Mouse (Mus musculus): Measurements from ENCODE around the gene Prrc2a.

The Prrc2a gene

GRCm38 (mm10) chr17:35189186-35189585 lies 24.5 kb upstream of the Prrc2a start:
- no peak for DNase-seq

GRCm38 (mm10) chr17:35187959-35188610 lies 23.4 kb upstream of the Prrc2a start, which contains the start of gene Lst1:
TSS of gene Lst1 (minus strand) at chr17:35188439.
- no peak for DNase-seq

GRCm38 (mm10) chr17:35187345-35187744 lies 22.6 kb upstream of the Prrc2a start:
- no peak for DNase-seq

GRCm38 (mm10) chr17:35186681-35187080 lies 22.0 kb upstream of the Prrc2a start:
- DNase-seq, result peak; percentile 51

- DNase-seq, result peak; percentile 84
Observed at GRCm38 (mm10) chr17:35185639-35186611, 21.2 kb upstream of the Prrc2a start.

GRCm38 (mm10) chr17:35180093-35180492 lies 15.4 kb upstream of the Prrc2a start:
- DNase-seq, result no peak

- DNase-seq, result peak; percentile 84
Observed at GRCm38 (mm10) chr17:35178528-35178927, 13.8 kb upstream of the Prrc2a start.

- DNase-seq, result no peak
Observed at GRCm38 (mm10) chr17:35175968-35176367, 11.3 kb upstream of the Prrc2a start, which contains the start of gene Aif1. TSS of gene Aif1 (minus strand) at chr17:35176068.

GRCm38 (mm10) chr17:35175382-35175781 lies 10.7 kb upstream of the Prrc2a start:
- DNase-seq, result no peak

GRCm38 (mm10) chr17:35174201-35174977 lies 9.7 kb upstream of the Prrc2a start:
- no peak for DNase-seq

- no peak for DNase-seq
Observed at GRCm38 (mm10) chr17:35173329-35173728, 8.6 kb upstream of the Prrc2a start.

GRCm38 (mm10) chr17:35172445-35173234 lies 7.9 kb upstream of the Prrc2a start:
- DNase-seq, result no peak

- DNase-seq, result peak; percentile 45
Observed at GRCm38 (mm10) chr17:35168541-35169207, 4.0 kb upstream of the Prrc2a start.

- no peak for DNase-seq
Observed at GRCm38 (mm10) chr17:35167794-35168193, 3.1 kb upstream of the Prrc2a start.

- peak; percentile 80 for DNase-seq
Observed at GRCm38 (mm10) chr17:35166352-35167035, 1.8 kb upstream of the Prrc2a start.

GRCm38 (mm10) chr17:35165451-35166155 lies 906 bp upstream of the Prrc2a start:
- no peak for DNase-seq

- no peak for DNase-seq
Observed at GRCm38 (mm10) chr17:35164218-35164567, 504 bp downstream of the Prrc2a start.

GRCm38 (mm10) chr17:35163326-35164081 lies 1.2 kb downstream of the Prrc2a start:
- DNase-seq, result no peak

- DNase-seq, result peak; percentile 49
Observed at GRCm38 (mm10) chr17:35162730-35163129, 2.0 kb downstream of the Prrc2a start.

GRCm38 (mm10) chr17:35162121-35162520 lies 2.6 kb downstream of the Prrc2a start:
- DNase-seq, result no peak
